Mouse (Mus musculus) heart, postnatal 0 days (tissue): Measurements from ENCODE around the gene Ppbp.

Experiments
- CTCF ChIP-seq: IDR thresholded peaks from 2 replicates; pipeline ENCODE4 v1.5.1; 2016; ENCODE audit warnings: antibody characterized with exemption, control low read depth, low read depth
- EP300 ChIP-seq: IDR thresholded peaks from 2 replicates; pipeline ENCODE4 v1.6.1; 2016; ENCODE audit warnings: antibody characterized with exemption, low read depth

GRCm38 (mm10) chr5:90804574-90804973 lies 36.3 kb downstream of the Ppbp start:
- no peak for TF ChIP-seq CTCF
- no peak for TF ChIP-seq EP300
